Mouse (Mus musculus) heart, adult 9 months (tissue): Measurements from ENCODE around the gene Sclt1.

ENCODE experiments used
- DNase-seq, 2 experiments: peaks; one replicate each; pipeline ENCODE4 v3.0.0; 2022; ENCODE audit warnings: low spot score in 2 of 2

Gene Sclt1

DNA sequence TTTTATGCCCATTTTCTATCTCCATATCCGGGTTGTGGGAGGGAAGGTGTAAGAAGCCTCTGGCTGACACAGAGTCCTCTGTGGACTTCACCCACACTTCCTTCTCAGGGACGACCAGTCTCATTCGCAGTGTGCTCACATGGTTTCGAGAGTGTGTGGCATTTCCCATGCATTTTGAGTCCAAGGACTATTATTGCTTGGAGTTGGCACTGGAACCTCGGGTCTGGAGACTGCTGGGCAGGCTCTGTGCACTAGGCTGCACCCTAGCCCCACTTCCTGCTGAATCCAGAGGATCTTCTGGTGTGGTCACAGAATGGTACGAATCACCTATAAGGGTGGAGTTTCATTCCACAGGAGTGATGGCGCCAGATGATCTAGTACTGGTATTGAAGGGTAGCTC, 155.4 kb downstream of the Sclt1 start:
- DNase-seq = no peak

GRCm38 (mm10) chr3:41586330-41586729, 156.0 kb downstream of the Sclt1 start:
- DNase-seq = no peak

GRCm38 (mm10) chr3:41585548-41585947, 156.8 kb downstream of the Sclt1 start:
- no peak for DNase-seq

DNA sequence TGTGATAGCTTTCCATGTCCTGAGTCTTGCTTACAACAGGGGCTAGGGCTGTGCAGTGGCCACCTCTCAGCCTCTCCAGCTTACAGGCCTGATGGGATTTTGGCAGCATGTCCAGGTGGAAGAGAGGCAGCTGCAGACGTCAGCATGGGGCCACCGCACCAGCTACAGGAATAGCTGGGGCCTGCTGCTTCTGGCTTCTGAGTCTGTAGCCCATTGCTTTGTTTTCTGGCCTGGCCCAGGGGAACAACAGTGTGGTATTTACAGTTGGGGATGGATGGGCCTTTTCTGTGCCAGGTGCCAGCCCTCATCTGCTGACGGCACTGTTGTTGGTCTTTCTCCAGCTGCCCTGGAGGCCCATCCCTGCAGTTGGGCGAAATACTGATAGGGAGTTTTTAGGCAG, 158.7 kb downstream of the Sclt1 start:
- DNase-seq = peak; percentile 53 to 60

DNA sequence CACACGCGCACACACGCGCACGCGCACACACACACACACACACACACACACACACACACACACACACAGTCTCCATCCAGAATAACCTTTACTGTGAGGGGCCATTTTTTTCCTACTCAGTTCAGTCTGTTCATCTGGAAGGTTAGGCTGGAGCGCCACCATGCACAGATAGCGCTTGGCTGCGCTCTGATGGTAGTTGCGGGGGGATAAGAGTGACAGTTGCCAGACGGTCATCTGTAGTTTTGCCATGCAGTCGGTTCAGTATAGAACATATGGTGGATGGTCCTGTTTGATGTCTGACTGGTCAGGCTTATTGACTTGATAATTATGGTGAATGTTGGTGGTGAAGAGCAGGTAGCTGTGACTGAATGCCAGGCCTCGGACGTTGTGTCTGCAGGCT, 159.2 kb downstream of the Sclt1 start:
- no peak for DNase-seq

DNA sequence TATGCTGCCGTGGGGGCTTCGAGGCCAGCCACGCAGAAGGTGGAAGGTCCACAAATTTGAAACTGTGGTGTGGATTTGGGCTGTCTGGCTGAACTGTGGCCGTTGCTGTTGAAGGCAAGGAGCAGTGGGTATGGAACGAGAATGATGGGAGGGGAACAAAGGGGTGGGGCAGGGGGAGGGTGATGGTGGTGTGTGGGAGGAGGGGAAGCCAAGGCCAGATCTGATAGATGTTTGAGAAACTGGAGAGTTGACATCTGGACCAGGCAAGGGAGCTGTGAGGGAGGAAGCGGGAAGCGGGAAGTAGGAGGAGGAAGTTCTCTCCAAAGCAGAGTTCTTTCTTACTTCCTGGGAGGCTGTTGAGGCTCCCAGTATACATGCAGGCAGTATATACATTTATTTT, 160.1 kb downstream of the Sclt1 start:
- no peak for DNase-seq

DNA sequence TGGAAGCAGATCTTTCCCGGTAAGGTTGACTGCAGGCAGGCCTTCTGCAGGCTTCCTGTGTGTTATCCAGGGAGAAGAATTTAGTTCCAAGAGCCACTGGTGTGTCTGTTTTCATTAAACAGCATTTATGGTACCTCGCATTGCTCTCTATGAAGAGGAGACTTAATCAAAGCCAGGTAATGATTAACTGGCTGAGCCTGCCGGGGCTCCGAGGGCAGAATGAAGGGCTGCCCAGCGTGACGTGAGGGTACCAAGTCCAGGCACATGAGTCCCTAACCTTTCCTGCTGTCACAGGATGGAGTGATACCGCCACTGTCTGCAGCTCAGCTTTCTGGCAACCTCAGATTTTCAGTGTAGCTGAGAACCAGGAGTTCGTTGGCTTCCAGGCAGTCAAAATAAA, 160.9 kb downstream of the Sclt1 start:
- DNase-seq = no peak

GRCm38 (mm10) chr3:41580401-41581323, 161.7 kb downstream of the Sclt1 start:
- no peak for DNase-seq

DNA sequence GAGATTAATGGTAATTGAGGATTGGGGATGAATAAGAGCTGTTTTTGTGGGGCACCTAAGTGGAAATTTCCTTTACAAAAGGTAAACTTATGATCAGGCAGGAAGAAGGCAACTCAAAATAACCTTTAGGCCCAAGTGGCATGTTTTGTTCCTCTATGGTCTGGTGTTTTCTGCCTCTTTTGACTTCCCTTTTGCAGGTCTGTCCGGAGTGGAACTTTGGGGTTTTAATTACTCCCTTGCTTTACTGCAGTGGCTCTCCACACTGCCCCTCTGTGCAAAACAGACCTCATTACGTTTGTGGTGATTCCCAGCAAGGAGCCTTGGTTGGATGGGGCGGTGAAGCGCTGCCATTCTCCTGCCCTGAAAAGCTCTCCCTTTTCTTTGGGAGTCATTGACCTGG, 162.4 kb downstream of the Sclt1 start:
- no peak for DNase-seq

- DNase-seq = no peak
These were observed 165.1 kb downstream of the Sclt1 start for GRCm38 (mm10) chr3:41577240-41577639.
